Mouse (Mus musculus) MEL (cell line): ENCODE results near the gene Gm1043. TPM values are rescaled to one million over a fixed set of nuclear protein-coding genes. Genes with fewer than 3 reads are reported as not detected.

Experiments used
- DNase-seq: peaks from one replicate; pipeline ENCODE4 v3.0.0; 2011; ENCODE audit warnings: low read depth, low spot score
- H3K27ac ChIP-seq: 2 replicates; pipeline ENCODE4 v1.5.1; 2012; ENCODE audit warnings: low read depth, mild to moderate bottlenecking, control low read depth, low read length, moderate library complexity; ENCODE audit not compliant: control insufficient read depth
- H3K27me3 ChIP-seq, 2 experiments: fragments of 150-350 bp in 1 of 2; sonication (generic) in 1 of 2; 2 replicates each; pipeline ENCODE4 v1.6.1; 2012; ENCODE audit warnings: low read length in 2 of 2, mild to moderate bottlenecking in 2 of 2, improper control_type of control experiment in 1 of 2, moderate library complexity in 1 of 2; ENCODE audit not compliant: insufficient read depth in 2 of 2, control insufficient read depth in 1 of 2
- H3K36me3 ChIP-seq, 2 experiments: 2 replicates each; pipeline ENCODE4 v1.6.1; 2012 to 2014; ENCODE audit warnings: low read length in 2 of 2, improper control_type of control experiment in 1 of 2, inconsistent platforms in 1 of 2, mild to moderate bottlenecking in 1 of 2; ENCODE audit not compliant: insufficient read depth in 2 of 2, control insufficient read depth in 1 of 2
- H3K4me1 ChIP-seq, 2 experiments: fragments of 150-350 bp in 1 of 2; sonication (generic) in 1 of 2; 2 replicates each; pipeline ENCODE4 v1.6.1; 2012; ENCODE audit warnings: low read length in 2 of 2, improper control_type of control experiment in 1 of 2, mild to moderate bottlenecking in 1 of 2; ENCODE audit not compliant: insufficient read depth in 2 of 2, control insufficient read depth in 1 of 2
- H3K4me3 ChIP-seq, 2 experiments: fragments of 150-350 bp in 1 of 2; sonication (generic) in 1 of 2; 2 replicates each; pipeline ENCODE4 v1.5.1; 2012; ENCODE audit warnings: low read depth in 2 of 2, low read length in 2 of 2, mild to moderate bottlenecking in 2 of 2, moderate library complexity in 2 of 2, control low read depth in 1 of 2, improper control_type of control experiment in 1 of 2; ENCODE audit not compliant: control insufficient read depth in 1 of 2, insufficient read depth in 1 of 2
- H3K79me2 ChIP-seq: 2 replicates; pipeline ENCODE4 v1.6.1; 2012; ENCODE audit warnings: mild to moderate bottlenecking, low read length, moderate library complexity; ENCODE audit not compliant: control insufficient read depth, poor library complexity, insufficient read depth
- H3K9ac ChIP-seq: 2 replicates; pipeline ENCODE4 v1.6.1; 2012; ENCODE audit warnings: low read depth, mild to moderate bottlenecking, control low read depth, low read length, moderate library complexity; ENCODE audit not compliant: control insufficient read depth, poor library complexity, severe bottlenecking
- H3K9me3 ChIP-seq: fragments of 150-350 bp; sonication (generic); replicated peaks from 2 replicates; pipeline ENCODE4 v1.6.1; 2012; ENCODE audit warnings: mild to moderate bottlenecking, low read length, improper control_type of control experiment, moderate library complexity; ENCODE audit not compliant: insufficient read depth
- BHLHE40 ChIP-seq: IDR thresholded peaks from 2 replicates; pipeline ENCODE4 v1.6.1; 2012; ENCODE audit warnings: low read depth, mild to moderate bottlenecking, inconsistent platforms, low read length, improper control_type of control experiment, borderline replicate concordance
- CHD1 ChIP-seq: IDR thresholded peaks from 2 replicates; pipeline ENCODE4 v1.6.1; 2012; ENCODE audit warnings: low read depth, mild to moderate bottlenecking, inconsistent platforms, low read length, improper control_type of control experiment
- CTCF ChIP-seq, 3 experiments: IDR thresholded peaks in 2 of 3; conservative IDR thresholded peaks in 1 of 3; 2 replicates each; pipeline ENCODE4 v1.5.1; 2011 to 2012; ENCODE audit warnings: low read length in 3 of 3, low read depth in 2 of 3, mild to moderate bottlenecking in 2 of 3, improper control_type of control experiment in 1 of 3, inconsistent platforms in 1 of 3, mixed read lengths in 1 of 3, moderate library complexity in 1 of 3; ENCODE audit not compliant: control insufficient read depth in 1 of 3, insufficient read depth in 1 of 3, poor library complexity in 1 of 3, severe bottlenecking in 1 of 3
- E2F4 ChIP-seq: IDR thresholded peaks from 2 replicates; pipeline ENCODE4 v1.6.1; 2011; ENCODE audit warnings: low read depth, low read length, improper control_type of control experiment, borderline replicate concordance
- ELF1 ChIP-seq: IDR thresholded peaks from 2 replicates; pipeline ENCODE4 v1.6.1; 2014; ENCODE audit warnings: low read depth, mild to moderate bottlenecking, inconsistent platforms, low read length, improper control_type of control experiment, moderate library complexity
- EP300 ChIP-seq, 2 experiments: IDR thresholded peaks; 2 replicates each; pipeline ENCODE4 v1.6.1; 2011; ENCODE audit warnings: improper control_type of control experiment in 2 of 2, low read length in 2 of 2, low read depth in 1 of 2, mild to moderate bottlenecking in 1 of 2
- ETS1 ChIP-seq: IDR thresholded peaks from 2 replicates; pipeline ENCODE4 v1.6.1; 2012; ENCODE audit warnings: low read depth, mild to moderate bottlenecking, inconsistent platforms, low read length, improper control_type of control experiment, moderate library complexity
- GABPA ChIP-seq: IDR thresholded peaks from 2 replicates; pipeline ENCODE4 v1.6.1; 2012; ENCODE audit warnings: low read depth, mild to moderate bottlenecking, inconsistent platforms, low read length, improper control_type of control experiment, moderate library complexity
- GATA1 ChIP-seq: IDR thresholded peaks from 2 replicates; pipeline ENCODE4 v1.6.1; 2011; ENCODE audit warnings: low read depth, low read length, improper control_type of control experiment
- JUND ChIP-seq: IDR thresholded peaks from 2 replicates; pipeline ENCODE4 v1.6.1; 2011; ENCODE audit warnings: low read depth, mild to moderate bottlenecking, improper control_type of control experiment, low read length
- MAZ ChIP-seq: IDR thresholded peaks from 2 replicates; pipeline ENCODE4 v1.6.1; 2012; ENCODE audit warnings: low read depth, mild to moderate bottlenecking, inconsistent platforms, low read length, improper control_type of control experiment
- MYB ChIP-seq: IDR thresholded peaks from 2 replicates; pipeline ENCODE4 v1.6.1; 2011; ENCODE audit warnings: mild to moderate bottlenecking, low read depth, low read length, improper control_type of control experiment
- NELFE ChIP-seq: IDR thresholded peaks from 2 replicates; pipeline ENCODE4 v1.6.1; 2011; ENCODE audit warnings: low read depth, low read length, improper control_type of control experiment
- POLR2AphosphoS5 ChIP-seq: IDR thresholded peaks from 2 replicates; pipeline ENCODE4 v1.6.1; 2012; ENCODE audit warnings: low read depth, borderline replicate concordance, mild to moderate bottlenecking, inconsistent platforms, low read length, moderate library complexity, mixed read lengths
- RCOR1 ChIP-seq: IDR thresholded peaks from 2 replicates; pipeline ENCODE4 v1.6.1; 2012; ENCODE audit warnings: low read depth, mild to moderate bottlenecking, inconsistent platforms, low read length, improper control_type of control experiment
- SMC3 ChIP-seq: IDR thresholded peaks from 2 replicates; pipeline ENCODE4 v1.6.1; 2011; ENCODE audit warnings: low read depth, low read length, improper control_type of control experiment
- UBTF ChIP-seq: IDR thresholded peaks from 2 replicates; pipeline ENCODE4 v1.6.1; 2012; ENCODE audit warnings: low read depth, mild to moderate bottlenecking, inconsistent platforms, low read length, improper control_type of control experiment, moderate library complexity, borderline replicate concordance; ENCODE audit not compliant: insufficient read depth
- ZMIZ1 ChIP-seq: IDR thresholded peaks from 2 replicates; pipeline ENCODE4 v1.6.1; 2012; ENCODE audit warnings: low read depth, mild to moderate bottlenecking, inconsistent platforms, low read length, improper control_type of control experiment, moderate library complexity
- ZNF384 ChIP-seq: IDR thresholded peaks from 2 replicates; pipeline ENCODE4 v1.6.1; 2012; ENCODE audit warnings: low read depth, mild to moderate bottlenecking, inconsistent platforms, low read length, improper control_type of control experiment
- polyA plus RNA-seq, 2 experiments: library from polyadenylated mRNA; stranded (reverse) in 1 of 2; unstranded in 1 of 2; fragments of >175 nt in 1 of 2; fragments of >200 nt in 1 of 2; gene quantifications; 2 replicates each; pipeline versions ENCODE4 v1.2.1 to v1.2.4; 2012; ENCODE audit warnings: low replicate concordance in 2 of 2, low read depth in 1 of 2; ENCODE audit not compliant: insufficient read length in 2 of 2, insufficient read depth in 1 of 2, missing spikeins in 1 of 2
- total RNA-seq: library from RNA; depleted of rRNA; stranded (reverse); fragments of 300-350 nt; gene quantifications from 2 replicates; pipeline ENCODE4 v1.2.3, GENCODE M21; 2012

Gene Gm1043
- total and polyA plus RNA-seq, 3 experiments, result not detected

DNA sequence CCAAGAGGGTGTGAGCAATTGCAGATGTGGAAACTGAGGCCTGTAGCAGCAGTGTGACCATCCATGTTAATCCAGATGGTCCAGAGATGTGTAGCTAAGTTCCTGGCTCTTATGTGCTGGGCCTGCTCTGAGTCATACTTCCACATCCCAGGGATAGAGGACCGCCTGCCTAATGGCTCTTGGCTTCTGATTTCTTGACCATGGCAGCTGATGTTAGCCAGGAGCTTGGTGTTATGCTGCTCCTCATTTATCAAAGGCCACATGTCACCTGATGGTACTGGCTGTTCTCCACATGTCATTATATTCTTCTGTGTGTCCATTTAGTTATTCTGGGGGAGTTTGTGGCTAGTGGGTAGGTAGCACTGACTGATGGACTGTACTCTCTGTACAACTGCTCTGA, 29.4 kb upstream of the Gm1043 start (continued):
- TF ChIP-seq SMC3 (no peak), MYB (no peak)

- Histone ChIP-seq H3K79me2 (no peaks in the 10 kb centered on the region), H3K9me3 (no peaks in the 10 kb centered on the region), H3K27ac (no peak overlapping the region), H3K9ac (no peak overlapping the region), H3K4me1 (no peaks in the 10 kb centered on the region), H3K27me3 (no peaks in the 10 kb centered on the region), H3K36me3 (no peaks in the 10 kb centered on the region), H3K4me3 (no peak overlapping the region)
- TF ChIP-seq RCOR1, result no peak
- TF ChIP-seq CTCF (IDR thresholded peaks at IDR 0.05 in 2 of 3, conservative IDR thresholded peaks at IDR 0.05 in 1 of 3; ENCODE audit: control insufficient read depth in 1 of 3, insufficient read depth in 1 of 3, low read depth in 2 of 3, low read length in 3 of 3, poor library complexity in 1 of 3, severe bottlenecking in 1 of 3), result no peak
- TF ChIP-seq GATA1, result no peak
- no peak for TF ChIP-seq POLR2AphosphoS5
- no peak for TF ChIP-seq GABPA
- DNase-seq, result no peak
Measured at GRCm38 (mm10) chr5:37056471-37056870, 28.7 kb upstream of the Gm1043 start.

DNA sequence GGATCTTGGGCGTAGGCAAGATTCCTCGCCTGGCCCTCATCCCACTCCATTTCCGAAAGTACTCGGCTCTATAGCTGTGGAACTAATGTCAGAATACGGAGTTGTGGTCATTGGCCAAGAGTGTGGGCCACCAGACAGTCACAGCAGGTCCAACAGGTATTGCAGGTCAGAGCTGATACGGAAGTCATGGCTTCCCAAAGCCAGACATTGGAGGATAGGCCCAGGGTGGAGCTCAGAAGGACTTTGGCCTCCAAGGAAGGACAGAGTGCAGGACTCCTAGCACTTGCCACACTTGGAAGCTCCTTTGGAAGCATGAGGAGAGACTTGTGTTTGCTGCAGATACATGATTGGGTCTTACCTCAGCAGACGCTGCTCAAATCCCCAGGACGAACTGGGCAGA, 23.6 kb upstream of the Gm1043 start:
- TF ChIP-seq POLR2AphosphoS5 (no peak), MAZ (no peak), BHLHE40 (no peak), UBTF (no peak), ELF1 (no peak), ZNF384 (no peak), E2F4 (no peak), JUND (no peak), EP300 (IDR thresholded peaks at IDR 0.05; ENCODE audit: low read depth in 1 of 2, low read length in 2 of 2) (no peak), ETS1 (no peak), NELFE (no peak), MYB (no peak), GABPA (no peak), ZMIZ1 (no peak), CHD1 (no peak)
- no peaks in the 10 kb centered on the region for H3K4me1 ChIP-seq
- no peak overlapping the region for H3K9ac ChIP-seq
- no peaks in the 10 kb centered on the region for H3K9me3 ChIP-seq
- no peaks in the 10 kb centered on the region for H3K27me3 ChIP-seq
- H3K4me3 ChIP-seq, result no peak overlapping the region
- no peak for DNase-seq
- no peaks in the 10 kb centered on the region for H3K79me2 ChIP-seq
- no peaks in the 10 kb centered on the region for H3K36me3 ChIP-seq
- H3K27ac ChIP-seq, result no peak overlapping the region
